Mouse (Mus musculus): ENCODE measurements around the gene Ttc29. TPM values are rescaled to one million over a fixed set of nuclear protein-coding genes. Genes with fewer than 3 reads are reported as not detected.

Gene Ttc29
- polyA plus RNA-seq, 1 experiment from 2014 or later: 0.14 TPM

DNA sequence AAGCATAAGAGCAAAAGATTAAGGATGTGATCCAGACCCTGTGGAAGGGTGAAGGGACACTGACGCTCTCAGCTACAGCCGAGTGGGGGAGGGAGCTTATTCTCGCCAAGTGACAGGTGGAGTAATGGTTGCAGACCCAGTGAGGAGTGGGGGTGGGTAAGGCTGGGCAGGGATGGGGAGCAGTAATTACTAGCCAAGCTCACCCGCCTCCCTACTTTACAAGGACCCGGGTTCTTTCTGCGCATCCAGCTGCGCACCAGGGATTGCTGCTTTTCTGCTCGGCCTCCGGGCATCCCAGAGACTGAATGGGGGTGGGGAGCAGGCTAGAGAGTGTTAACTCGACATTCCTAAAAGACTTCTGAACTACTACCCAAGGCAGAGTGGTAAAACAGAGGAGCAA, 213.4 kb downstream of the Ttc29 start:
- Histone ChIP-seq H3K9ac (ENCODE audit: low read length) (no peak overlapping the region), H3K27me3 (ENCODE audit: control insufficient read depth, insufficient read depth, low read length) (peaks cover 52% of the 10 kb centered on the region), H3K27ac (ENCODE audit: low read length) (no peak overlapping the region), H3K4me3 (replicated peaks; ENCODE audit: low read length) (no peak overlapping the region), H3K9me3 (replicated peaks; ENCODE audit: control insufficient read depth, low read length) (no peaks in the 10 kb centered on the region), H3K36me3 (ENCODE audit: control insufficient read depth, insufficient read depth, low read length) (no peaks in the 10 kb centered on the region), H3K4me2 (ENCODE audit: low read depth, low read length) (no peak overlapping the region), H3K4me1 (ENCODE audit: control insufficient read depth, insufficient read depth, low read length) (no peaks in the 10 kb centered on the region)
- 2% methylated on average over 10 of the region's 10 CpGs for WGBS
- no peak for ATAC-seq (ENCODE audit: insufficient read depth, low FRiP score)

DNA sequence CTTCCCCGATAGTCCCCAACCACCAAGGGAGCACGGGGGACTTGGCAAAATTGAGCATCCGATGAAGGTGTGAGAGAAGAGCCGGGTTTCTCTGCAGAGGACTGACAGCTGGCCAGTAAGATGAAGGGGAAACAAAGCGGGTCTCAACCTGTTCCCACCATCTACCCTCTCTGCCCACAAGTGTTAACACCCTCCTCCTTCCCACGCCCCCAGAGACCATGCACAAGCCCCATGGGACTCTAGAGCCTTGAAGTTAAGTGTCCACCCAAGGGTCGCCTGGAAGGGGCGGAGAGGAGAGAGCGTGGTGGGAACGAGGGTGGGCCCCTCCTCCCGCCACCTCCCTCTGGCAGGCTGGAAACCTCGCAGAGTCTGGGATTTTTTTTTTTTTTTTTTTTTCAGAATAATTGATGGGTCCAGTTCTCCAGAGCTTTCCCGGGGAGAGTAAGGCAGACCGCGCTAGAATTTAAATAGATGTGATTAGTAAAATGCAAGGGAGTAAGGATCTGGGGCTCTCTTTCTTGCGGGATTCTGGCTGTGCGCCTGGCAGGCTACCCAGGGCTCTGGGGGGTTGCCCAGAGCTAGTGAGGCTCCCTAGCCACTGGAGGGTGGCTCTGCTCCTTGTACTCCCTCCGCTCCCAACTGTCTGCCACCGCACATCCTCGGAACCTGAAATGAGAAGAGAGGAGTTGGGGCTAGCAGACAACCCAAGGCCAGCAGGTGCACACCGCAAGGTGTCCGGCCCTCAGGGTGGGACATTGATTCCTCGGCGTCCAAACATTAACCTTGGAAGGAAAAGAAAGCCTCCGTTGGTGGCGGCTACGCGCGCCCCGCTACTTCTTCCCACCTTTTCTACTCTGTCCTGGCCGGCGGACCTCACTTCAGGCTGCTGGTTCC, 214.0 kb downstream of the Ttc29 start:
- Histone ChIP-seq H3K27ac (ENCODE audit: low read length) (no peak overlapping the region), H3K9ac (ENCODE audit: low read length) (no peak overlapping the region), H3K4me3 (replicated peaks; ENCODE audit: low read length) (no peak overlapping the region), H3K4me2 (ENCODE audit: low read depth, low read length) (no peak overlapping the region), H3K4me1 (ENCODE audit: control insufficient read depth, insufficient read depth, low read length) (no peaks in the 10 kb centered on the region), H3K9me3 (replicated peaks; ENCODE audit: control insufficient read depth, low read length) (no peaks in the 10 kb centered on the region), H3K27me3 (ENCODE audit: control insufficient read depth, insufficient read depth, low read length) (peaks cover 52% of the 10 kb centered on the region), H3K36me3 (ENCODE audit: control insufficient read depth, insufficient read depth, low read length) (no peaks in the 10 kb centered on the region)
- 3% methylated on average over 32 of the region's 32 CpGs for WGBS
- ATAC-seq (ENCODE audit: insufficient read depth, low FRiP score): no peak

DNA sequence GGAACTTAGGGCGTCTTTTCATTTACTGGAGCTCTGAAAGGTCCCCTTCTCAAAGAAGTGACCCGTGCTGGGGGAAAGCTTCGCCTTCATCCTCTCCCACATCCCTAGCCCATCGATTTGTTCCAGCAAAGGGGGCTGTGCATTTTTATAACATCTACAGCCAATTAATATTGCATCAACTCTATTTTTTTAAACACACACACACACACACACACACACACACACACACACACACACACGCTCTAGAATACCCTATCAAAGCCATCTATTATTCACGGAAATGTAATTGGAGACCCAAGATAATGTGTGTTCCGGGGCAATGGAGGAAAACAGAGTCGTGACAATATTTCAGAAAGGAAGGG, 214.7 kb downstream of the Ttc29 start:
- Histone ChIP-seq H3K9ac (ENCODE audit: low read length) (no peak overlapping the region), H3K27me3 (ENCODE audit: control insufficient read depth, insufficient read depth, low read length) (peaks cover 52% of the 10 kb centered on the region), H3K4me1 (ENCODE audit: control insufficient read depth, insufficient read depth, low read length) (no peaks in the 10 kb centered on the region), H3K9me3 (replicated peaks; ENCODE audit: control insufficient read depth, low read length) (no peaks in the 10 kb centered on the region), H3K4me2 (ENCODE audit: low read depth, low read length) (no peak overlapping the region), H3K4me3 (replicated peaks; ENCODE audit: low read length) (no peak overlapping the region), H3K36me3 (ENCODE audit: control insufficient read depth, insufficient read depth, low read length) (no peaks in the 10 kb centered on the region), H3K27ac (ENCODE audit: low read length) (no peak overlapping the region)
- 3% methylated on average over 8 of the region's 8 CpGs for WGBS
- no peak for ATAC-seq (ENCODE audit: insufficient read depth, low FRiP score)

DNA sequence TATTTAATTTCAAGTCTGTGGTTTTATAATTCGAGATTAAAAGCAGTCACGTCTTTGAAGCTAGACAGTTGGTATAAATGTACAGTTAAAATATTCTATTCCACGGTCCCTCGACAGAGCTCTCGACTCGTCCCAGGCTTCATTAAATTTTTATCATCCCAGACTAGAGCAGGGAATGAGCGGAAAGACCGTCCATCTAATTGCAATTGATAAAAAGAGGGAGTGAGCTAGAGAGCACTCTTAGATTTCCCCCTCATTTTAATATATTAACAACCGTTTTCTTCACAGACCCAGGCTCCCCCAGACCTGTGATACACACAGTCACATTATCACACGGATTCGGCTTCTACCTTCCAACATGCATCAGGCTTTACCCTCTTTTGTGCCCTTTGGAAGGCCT, 215.1 kb downstream of the Ttc29 start:
- 8% methylated on average over 11 of the region's 11 CpGs for WGBS
- Histone ChIP-seq H3K27me3 (ENCODE audit: control insufficient read depth, insufficient read depth, low read length) (peaks cover 50% of the 10 kb centered on the region), H3K4me1 (ENCODE audit: control insufficient read depth, insufficient read depth, low read length) (no peaks in the 10 kb centered on the region)

DNA sequence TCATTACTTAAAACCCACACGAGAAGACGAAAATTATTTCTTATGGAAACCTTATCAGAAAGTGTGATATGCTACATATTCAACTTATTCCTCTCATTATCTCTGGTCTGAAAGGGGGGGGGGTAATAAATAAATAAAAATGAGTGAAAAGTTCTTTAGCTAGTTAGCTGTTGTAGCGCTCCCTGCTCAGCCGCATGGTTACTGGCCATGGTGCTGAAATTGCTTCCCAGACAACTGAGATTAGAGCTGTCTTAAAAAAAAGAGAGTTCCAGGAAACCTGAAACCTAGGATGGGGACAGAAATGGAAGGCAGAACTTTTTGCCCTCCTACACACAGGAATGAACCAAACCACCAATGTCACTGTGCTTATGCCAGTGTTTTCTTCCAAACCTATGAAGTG, 218.3 kb downstream of the Ttc29 start:
- H3K27ac ChIP-seq (ENCODE audit: low read length): no peak overlapping the region
- H3K9ac ChIP-seq (ENCODE audit: low read length): no peak overlapping the region
- no peaks in the 10 kb centered on the region for H3K9me3 ChIP-seq (replicated peaks; ENCODE audit: control insufficient read depth, low read length)
- 0 out of 2 replicates have a peak, but pooled peaks cover 4% of the 10 kb centered on the region for H3K4me1 ChIP-seq (ENCODE audit: control insufficient read depth, insufficient read depth, low read length)
- ATAC-seq (ENCODE audit: insufficient read depth, low FRiP score): no peak
- H3K4me3 ChIP-seq (replicated peaks; ENCODE audit: low read length): no peak overlapping the region
- H3K4me2 ChIP-seq (ENCODE audit: low read depth, low read length): no peak overlapping the region
- H3K27me3 ChIP-seq (ENCODE audit: control insufficient read depth, insufficient read depth, low read length): peaks cover 57% of the 10 kb centered on the region
- H3K36me3 ChIP-seq (ENCODE audit: control insufficient read depth, insufficient read depth, low read length): no peaks in the 10 kb centered on the region
- 5% methylated on average over 4 of the region's 4 CpGs for WGBS

More for the DNA sequence above, 215.1 kb downstream of the Ttc29 start:
- H3K9ac ChIP-seq (ENCODE audit: low read length): no peak overlapping the region
- H3K27ac ChIP-seq (ENCODE audit: low read length): no peak overlapping the region
- no peak overlapping the region for H3K4me3 ChIP-seq (replicated peaks; ENCODE audit: low read length)
- no peak for ATAC-seq (ENCODE audit: insufficient read depth, low FRiP score)
- H3K4me2 ChIP-seq (ENCODE audit: low read depth, low read length): no peak overlapping the region
- no peaks in the 10 kb centered on the region for H3K36me3 ChIP-seq (ENCODE audit: control insufficient read depth, insufficient read depth, low read length)
- H3K9me3 ChIP-seq (replicated peaks; ENCODE audit: control insufficient read depth, low read length): no peaks in the 10 kb centered on the region

DNA sequence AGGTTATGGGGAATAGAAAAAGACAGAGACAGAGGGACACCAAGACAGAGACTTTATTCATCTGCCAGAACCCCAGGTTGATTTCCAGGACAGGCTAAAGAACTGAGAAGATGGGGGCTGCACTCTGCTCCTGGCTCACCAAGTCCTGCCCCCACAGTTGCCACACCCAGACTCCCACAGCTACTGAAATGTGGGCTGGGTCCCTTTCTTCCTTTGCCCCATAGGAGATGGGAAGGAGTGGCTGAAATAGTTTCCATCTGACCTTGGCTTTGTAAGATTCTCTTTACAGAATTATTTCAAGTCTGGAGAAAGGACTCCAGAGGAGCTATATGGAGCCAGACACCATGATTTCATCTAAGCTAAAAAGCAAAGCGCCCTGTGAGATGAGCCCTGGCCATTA, 219.4 kb downstream of the Ttc29 start:
- 31% methylated on average over 1 of the region's 1 CpGs for WGBS
- ATAC-seq (ENCODE audit: insufficient read depth, low FRiP score): no peak
- H3K27me3 ChIP-seq (ENCODE audit: control insufficient read depth, insufficient read depth, low read length): peaks cover 57% of the 10 kb centered on the region
- H3K27ac ChIP-seq (ENCODE audit: low read length): no peak overlapping the region
- H3K36me3 ChIP-seq (ENCODE audit: control insufficient read depth, insufficient read depth, low read length): no peaks in the 10 kb centered on the region
- H3K4me3 ChIP-seq (replicated peaks; ENCODE audit: low read length): no peak overlapping the region
- H3K4me1 ChIP-seq (ENCODE audit: control insufficient read depth, insufficient read depth, low read length): 0 out of 2 replicates have a peak, but pooled peaks cover 8% of the 10 kb centered on the region
- no peak overlapping the region for H3K9ac ChIP-seq (ENCODE audit: low read length)
- H3K9me3 ChIP-seq (replicated peaks; ENCODE audit: control insufficient read depth, low read length): no peaks in the 10 kb centered on the region
- no peak overlapping the region for H3K4me2 ChIP-seq (ENCODE audit: low read depth, low read length)

DNA sequence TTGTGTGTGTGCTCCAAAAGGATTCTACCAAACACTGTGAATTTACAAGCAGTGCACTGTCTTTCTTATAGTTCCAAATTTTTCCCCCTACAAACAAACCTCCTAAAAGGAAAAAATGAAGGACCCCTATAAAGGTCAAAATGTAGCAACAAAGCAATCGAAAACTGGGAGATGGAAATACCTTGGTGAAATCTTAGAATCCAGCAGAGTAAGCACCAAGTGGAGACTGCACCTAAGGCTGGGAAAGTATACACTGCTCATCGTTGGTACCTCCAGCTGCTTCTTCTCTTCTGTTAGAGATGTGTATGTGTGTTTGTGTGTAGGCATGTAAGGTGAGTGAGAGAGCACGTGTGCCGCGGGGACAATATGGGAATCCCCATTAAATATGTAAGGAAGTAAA, 220.2 kb downstream of the Ttc29 start:
- Histone ChIP-seq H3K9ac (ENCODE audit: low read length) (no peak overlapping the region), H3K36me3 (ENCODE audit: control insufficient read depth, insufficient read depth, low read length) (no peaks in the 10 kb centered on the region), H3K27ac (ENCODE audit: low read length) (no peak overlapping the region), H3K9me3 (replicated peaks; ENCODE audit: control insufficient read depth, low read length) (no peaks in the 10 kb centered on the region), H3K27me3 (ENCODE audit: control insufficient read depth, insufficient read depth, low read length) (peaks cover 60% of the 10 kb centered on the region), H3K4me1 (ENCODE audit: control insufficient read depth, insufficient read depth, low read length) (peaks cover 11% of the 10 kb centered on the region; the same call in 1 of the 2 replicates), H3K4me2 (ENCODE audit: low read depth, low read length) (no peak overlapping the region), H3K4me3 (replicated peaks; ENCODE audit: low read length) (no peak overlapping the region)
- WGBS: 19% methylated on average over 5 of the region's 5 CpGs
- no peak for ATAC-seq (ENCODE audit: insufficient read depth, low FRiP score)

DNA sequence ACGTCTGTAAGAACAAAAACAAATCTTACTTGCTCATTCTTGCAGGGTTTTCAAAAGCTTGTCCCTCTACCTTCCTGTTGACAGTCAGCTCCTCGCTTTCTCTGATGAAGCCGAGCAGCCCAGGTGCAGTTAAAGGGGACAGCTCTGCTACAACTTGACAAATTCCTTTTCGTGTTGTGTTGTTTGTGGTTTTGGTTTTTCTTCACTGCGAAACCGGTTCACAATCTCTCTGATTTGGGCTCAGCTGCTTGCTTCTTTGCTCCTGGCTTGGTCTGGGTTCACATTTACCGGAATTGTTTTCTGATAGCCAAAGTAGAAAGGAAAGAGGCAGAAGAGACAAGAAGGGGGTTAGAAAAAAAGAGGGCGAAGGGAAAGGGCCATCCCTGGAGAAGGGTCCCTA, 221.2 kb downstream of the Ttc29 start:
- no peak overlapping the region for H3K9ac ChIP-seq (ENCODE audit: low read length)
- no peak overlapping the region for H3K4me2 ChIP-seq (ENCODE audit: low read depth, low read length)
- H3K36me3 ChIP-seq (ENCODE audit: control insufficient read depth, insufficient read depth, low read length): no peaks in the 10 kb centered on the region
- WGBS: 4% methylated on average over 8 of the region's 8 CpGs
- no peak overlapping the region for H3K27ac ChIP-seq (ENCODE audit: low read length)
- H3K27me3 ChIP-seq (ENCODE audit: control insufficient read depth, insufficient read depth, low read length): peaks cover 70% of the 10 kb centered on the region
- no peaks in the 10 kb centered on the region for H3K9me3 ChIP-seq (replicated peaks; ENCODE audit: control insufficient read depth, low read length)
- no peak for ATAC-seq (ENCODE audit: insufficient read depth, low FRiP score)
- H3K4me3 ChIP-seq (replicated peaks; ENCODE audit: low read length): no peak overlapping the region
- H3K4me1 ChIP-seq (ENCODE audit: control insufficient read depth, insufficient read depth, low read length): peaks cover 11% of the 10 kb centered on the region; the same call in 1 of the 2 replicates

DNA sequence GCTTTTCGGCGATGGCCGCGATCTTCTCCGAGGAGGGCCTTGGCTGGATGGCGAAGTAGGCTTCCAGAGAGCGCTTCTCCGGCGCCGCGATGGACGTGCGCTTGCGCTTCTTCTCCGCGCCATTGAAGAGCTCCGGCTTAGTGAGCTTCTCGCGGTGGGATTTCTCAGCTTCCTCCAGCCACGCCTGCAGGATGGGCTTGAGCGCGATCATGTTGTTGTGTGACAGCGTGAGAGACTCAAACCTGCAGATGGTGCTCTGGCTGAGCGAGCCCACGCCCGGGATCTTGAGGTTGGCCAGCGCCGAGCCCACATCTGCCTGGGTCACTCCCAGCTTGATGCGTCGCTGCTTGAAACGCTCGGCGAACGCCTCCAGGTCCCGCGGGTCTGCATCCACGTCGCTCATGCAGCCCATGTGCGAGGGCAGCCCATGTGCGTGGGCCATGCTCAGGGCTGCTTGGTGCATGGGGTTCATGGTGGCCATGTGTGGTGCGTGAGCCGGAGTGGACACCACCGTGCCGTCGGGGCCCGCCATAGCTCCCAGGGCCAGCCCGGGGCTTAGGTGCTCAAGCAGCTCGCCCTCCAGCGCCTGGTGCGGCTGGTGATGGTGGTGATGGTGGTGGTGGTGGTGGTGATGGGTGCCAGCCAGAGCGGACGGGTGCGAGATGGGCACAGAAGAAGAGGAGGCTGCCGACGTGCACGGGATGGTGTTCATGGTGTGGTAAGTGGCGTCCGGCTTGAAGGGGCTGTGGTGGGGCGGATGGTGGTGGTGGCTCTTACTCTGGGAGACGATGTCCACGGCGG, 221.9 kb downstream of the Ttc29 start:
- Histone ChIP-seq H3K9me3 (replicated peaks; ENCODE audit: control insufficient read depth, low read length) (no peaks in the 10 kb centered on the region), H3K36me3 (ENCODE audit: control insufficient read depth, insufficient read depth, low read length) (no peaks in the 10 kb centered on the region), H3K4me1 (ENCODE audit: control insufficient read depth, insufficient read depth, low read length) (peaks cover 11% of the 10 kb centered on the region; the same call in 1 of the 2 replicates), H3K4me3 (replicated peaks; ENCODE audit: low read length) (no peak overlapping the region), H3K9ac (ENCODE audit: low read length) (no peak overlapping the region), H3K27ac (ENCODE audit: low read length) (no peak overlapping the region), H3K27me3 (ENCODE audit: control insufficient read depth, insufficient read depth, low read length) (peaks cover 72% of the 10 kb centered on the region), H3K4me2 (ENCODE audit: low read depth, low read length) (no peak overlapping the region)
- no peak for ATAC-seq (ENCODE audit: insufficient read depth, low FRiP score)
- WGBS: 2% methylated on average over 62 of the region's 62 CpGs

Data from stomach, embryonic 16.5 days (tissue).